Mouse (Mus musculus) frontal cortex, postnatal 10 days (tissue): ENCODE measurements around the gene Fem1b.
"Not testable (repeated sequence)": the region's sequence is repeated elsewhere in the genome, so short reads cannot be mapped to it uniquely, and the experiment has no call there.

Experiments
- DNase-seq, 2 experiments: peaks; one replicate each; pipeline ENCODE4 v3.0.0; 2022; ENCODE audit warnings: low spot score in 2 of 2, mixed read lengths in 1 of 2

Gene Fem1b

DNA sequence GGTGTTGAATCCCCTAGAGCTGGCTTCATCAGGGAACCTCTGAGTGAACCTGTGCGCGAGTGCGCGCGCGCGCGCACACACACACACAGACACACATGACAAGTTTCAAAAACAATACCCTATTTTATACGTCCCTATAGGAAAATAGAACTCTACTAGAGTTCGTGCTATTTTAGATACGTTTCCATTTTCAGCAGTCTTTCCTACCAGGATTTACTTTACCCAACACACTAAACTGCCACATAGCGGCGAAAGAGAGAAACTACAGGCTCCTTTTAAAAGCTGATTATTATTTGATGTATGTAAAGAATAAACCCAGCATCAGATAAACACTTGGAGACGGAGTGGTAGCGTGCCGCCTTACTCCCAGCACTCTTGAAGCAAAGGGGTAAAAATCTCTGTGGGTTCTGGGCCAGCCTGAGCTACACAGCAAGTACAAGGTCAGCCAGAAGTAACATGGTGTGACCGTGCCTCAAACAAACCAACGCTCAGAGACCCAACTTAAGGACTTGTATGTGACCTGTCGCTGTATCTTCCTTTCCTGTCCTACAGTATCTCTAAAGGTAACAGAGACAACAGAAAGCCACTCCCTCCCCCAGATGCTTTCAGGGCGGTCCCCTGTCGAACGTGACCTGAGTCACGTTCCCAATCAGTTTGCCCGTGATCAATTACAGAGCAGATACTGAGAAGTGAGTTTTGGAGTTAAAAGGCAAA is 16.4 kb upstream of the Fem1b start:
- no peak for DNase-seq

- DNase-seq = no peak
These were observed 14.7 kb upstream of the Fem1b start for GRCm38 (mm10) chr9:62826456-62826855.

GRCm38 (mm10) chr9:62825791-62826393 is 14.2 kb upstream of the Fem1b start:
- no peak for DNase-seq

GRCm38 (mm10) chr9:62821811-62822210 is 10.1 kb upstream of the Fem1b start:
- DNase-seq = no peak

DNA sequence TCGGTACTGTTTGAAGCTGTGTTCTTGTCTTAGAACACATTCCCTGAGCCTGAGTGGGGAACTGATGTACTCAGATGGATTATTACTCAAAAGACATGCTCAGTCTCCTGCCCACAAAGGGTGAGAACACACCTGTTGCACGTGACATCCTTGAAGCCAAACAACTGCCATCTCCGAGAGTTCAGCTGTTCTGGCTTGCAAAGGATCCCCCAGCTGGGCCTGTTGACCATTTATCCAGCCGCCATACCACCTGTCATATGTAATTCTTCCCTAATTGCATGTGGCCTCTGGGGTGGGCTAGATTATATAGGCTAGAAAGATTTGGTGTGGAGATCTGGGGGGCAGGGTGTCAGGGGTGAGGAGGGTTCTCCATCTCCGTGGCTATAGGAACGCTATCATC is 9.1 kb upstream of the Fem1b start:
- DNase-seq = no peak

- DNase-seq = not testable (repeated sequence)
These were observed 8.2 kb upstream of the Fem1b start for GRCm38 (mm10) chr9:62819910-62820309.

DNA sequence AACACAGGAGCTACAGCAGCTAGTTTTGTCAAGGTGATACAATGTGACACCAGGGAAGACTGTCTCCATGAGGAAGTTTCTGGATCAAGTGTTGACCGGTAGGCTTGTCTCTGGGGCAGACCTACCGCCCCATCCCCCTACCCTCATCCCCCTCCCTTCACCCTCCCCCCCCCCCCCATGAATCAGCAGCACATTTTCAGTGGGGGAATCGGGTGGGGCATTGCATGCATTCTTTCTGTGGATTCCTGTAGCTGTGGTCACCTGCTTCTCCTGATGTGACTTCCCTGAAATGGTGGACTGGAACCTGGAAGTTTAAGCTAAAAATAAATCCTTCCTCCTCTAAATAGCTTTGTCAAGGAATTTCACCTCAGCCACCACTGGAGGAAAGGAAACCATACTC is 7.8 kb upstream of the Fem1b start:
- no peak for DNase-seq

GRCm38 (mm10) chr9:62817828-62818614 is 6.3 kb upstream of the Fem1b start:
- DNase-seq = no peak

DNA sequence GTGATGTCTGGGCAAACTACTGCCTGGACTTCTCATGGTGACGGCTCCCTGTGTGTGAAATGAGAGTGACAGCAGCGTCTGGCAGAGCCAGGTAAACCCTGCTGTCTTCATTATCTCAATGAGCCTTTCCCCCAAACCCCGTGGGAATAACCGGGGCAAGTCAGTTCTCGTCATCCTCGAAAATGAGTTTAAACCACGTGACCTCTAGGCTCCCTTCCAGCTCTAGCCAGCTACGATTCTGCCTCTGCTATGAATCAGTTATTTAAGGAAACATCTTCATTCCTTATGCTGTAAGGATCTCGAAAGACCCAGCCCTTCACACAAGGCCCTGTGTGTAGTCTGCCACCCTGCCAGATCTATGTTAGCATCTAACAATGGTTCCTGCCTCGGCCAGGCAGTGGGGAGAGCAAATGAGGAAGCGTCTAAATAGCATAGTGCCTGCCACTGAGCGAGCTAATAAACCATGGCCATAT is 5.4 kb upstream of the Fem1b start:
- no peak for DNase-seq

GRCm38 (mm10) chr9:62816323-62817098 is 4.8 kb upstream of the Fem1b start:
- DNase-seq = no peak

GRCm38 (mm10) chr9:62814751-62815150 is 3.0 kb upstream of the Fem1b start:
- no peak for DNase-seq

GRCm38 (mm10) chr9:62812216-62813049 is 699 bp upstream of the Fem1b start:
- no peak for DNase-seq

GRCm38 (mm10) chr9:62810543-62811515 is 905 bp downstream of the Fem1b start:
- DNase-seq = peak in 1 of 2 experiments; percentile 36

DNA sequence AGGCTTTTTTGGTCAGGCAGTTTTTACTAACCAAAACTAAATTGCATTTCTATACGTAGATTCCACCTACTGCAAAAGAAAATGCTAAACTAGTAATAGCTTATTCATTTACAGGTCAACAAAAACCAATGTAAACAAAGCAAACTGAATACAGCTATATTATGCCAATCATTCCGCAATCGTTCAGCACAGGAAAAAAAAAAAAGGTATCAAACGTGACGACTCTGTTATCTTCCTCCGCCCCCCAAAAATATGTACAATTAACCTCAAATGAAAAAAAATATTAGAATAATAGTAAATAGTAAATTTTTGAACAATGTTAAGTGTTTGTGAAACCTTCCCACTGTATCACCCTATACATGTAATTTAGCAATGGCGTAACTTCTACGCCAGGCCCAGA is 1.6 kb downstream of the Fem1b start:
- no peak for DNase-seq

DNA sequence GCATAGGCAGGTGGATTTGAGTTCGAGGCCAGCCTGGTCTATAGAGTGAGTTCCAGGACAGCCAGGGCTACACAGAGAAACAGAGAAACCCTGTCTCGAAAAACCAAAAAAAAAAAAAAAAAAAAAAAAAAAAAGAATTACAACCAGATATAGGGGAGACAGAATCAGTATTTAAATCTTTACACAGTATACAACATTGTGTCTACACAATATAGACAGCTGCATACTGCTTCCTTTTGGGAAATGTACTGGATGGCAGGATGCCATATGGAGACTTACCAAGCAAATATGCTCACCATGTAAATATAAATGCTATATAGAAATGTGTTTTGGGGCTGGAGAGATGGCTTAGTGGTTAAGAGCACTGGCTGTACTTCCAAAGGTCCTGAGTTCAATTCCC is 12.5 kb downstream of the Fem1b start:
- not testable (repeated sequence) for DNase-seq

- DNase-seq = no peak
These were observed 21.9 kb downstream of the Fem1b start for GRCm38 (mm10) chr9:62789856-62790255.

- no peak for DNase-seq
These were observed 25.0 kb downstream of the Fem1b start for GRCm38 (mm10) chr9:62786721-62787120.

GRCm38 (mm10) chr9:62784233-62784632 is 27.5 kb downstream of the Fem1b start:
- no peak for DNase-seq

DNA sequence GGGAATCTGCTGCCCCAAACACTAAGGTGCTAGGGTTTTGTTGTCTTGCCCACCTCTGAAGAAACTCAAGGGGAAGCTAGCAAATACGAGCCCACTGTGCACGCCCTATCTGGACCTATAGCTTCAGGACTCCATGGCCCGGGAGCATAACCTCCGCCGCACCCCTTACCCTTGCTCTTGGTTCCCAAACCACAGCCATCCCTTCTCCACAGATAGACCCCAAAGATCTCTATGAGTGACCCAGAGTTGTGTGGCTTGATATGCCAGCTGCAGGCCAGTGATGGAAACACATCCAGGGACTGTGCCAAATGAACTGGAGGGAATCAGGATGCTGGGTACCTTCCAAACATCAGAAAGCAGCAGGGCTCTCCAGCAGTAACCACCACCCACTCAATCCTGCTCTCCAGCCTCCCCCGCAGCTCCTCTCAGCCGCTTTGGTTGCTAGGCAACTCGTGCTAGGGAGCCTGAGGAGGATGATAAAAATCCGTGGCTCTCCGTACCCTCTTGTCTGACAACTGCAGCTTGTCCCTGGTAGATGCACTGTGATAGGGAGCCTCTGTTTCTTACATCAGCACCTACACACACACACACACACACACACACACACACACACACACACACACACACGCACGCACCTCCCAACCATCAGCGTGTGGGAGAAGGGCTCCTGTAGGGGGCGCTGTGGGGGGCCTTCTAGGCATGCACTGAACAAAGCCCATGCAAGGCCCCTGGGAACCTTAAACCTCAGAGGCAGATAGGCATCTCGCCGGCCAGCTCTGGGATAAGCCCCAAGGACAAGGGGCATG is 28.6 kb downstream of the Fem1b start:
- DNase-seq = peak; percentile 76 to 88
